Mouse (Mus musculus) layer of hippocampus, adult 9-11 months (tissue): Measurements from ENCODE around the gene Tpi1.

Experiments used
- DNase-seq: peaks from one replicate; pipeline ENCODE4 v3.0.0; 2022

Tpi1 gene

GRCm38 (mm10) chr6:124769101-124769765 lies 44.9 kb downstream of the Tpi1 start, which contains the start of gene Eno2:
Gene Eno2, minus strand, starts transcription at chr6:124769673.
- peak; percentile 87 for DNase-seq

GRCm38 (mm10) chr6:124768704-124769044 lies 45.4 kb downstream of the Tpi1 start:
- DNase-seq: no peak

- DNase-seq: peak; percentile 72
Measured at GRCm38 (mm10) chr6:124767920-124768703, 46.0 kb downstream of the Tpi1 start.

GRCm38 (mm10) chr6:124767536-124767919 lies 46.6 kb downstream of the Tpi1 start:
- no peak for DNase-seq

GRCm38 (mm10) chr6:124765951-124766350 lies 48.1 kb downstream of the Tpi1 start:
- DNase-seq: no peak
